Mouse (Mus musculus) liver, embryonic 11.5 days (tissue): ENCODE results near the gene Dgkd. TPM values are rescaled to one million over a fixed set of nuclear protein-coding genes. Genes with fewer than 3 reads are reported as not detected.
A peak's percentile ranks its signal among the peaks of the same experiment; 100 is the strongest.

ENCODE experiments used
- ATAC-seq: fragments of 200-750 bp; cut with Nextera tagmentation; replicated peaks from 2 replicates; pipeline ENCODE4 v1.8.0; 2017; ENCODE audit warnings: moderate number of reproducible peaks, mild to moderate bottlenecking, moderate TSS enrichment, moderate library complexity; ENCODE audit not compliant: low FRiP score
- DNase-seq: peaks from one replicate; pipeline ENCODE4 v3.0.0-alpha.2; 2017; ENCODE audit warnings: low spot score
- H3K27ac ChIP-seq: fragments of 300-500 bp; sonication (generic); 2 replicates; pipeline ENCODE4 v1.5.1; 2014; ENCODE audit warnings: mild to moderate bottlenecking, low read depth, low read length, control low read depth
- H3K27me3 ChIP-seq: fragments of 300-500 bp; sonication (generic); replicated peaks from 2 replicates; pipeline ENCODE4 v1.6.1; 2014; ENCODE audit warnings: low read length, mixed read lengths; ENCODE audit not compliant: control insufficient read depth, insufficient read depth
- H3K36me3 ChIP-seq: fragments of 300-500 bp; sonication (generic); 2 replicates; pipeline ENCODE4 v1.6.1; 2014; ENCODE audit warnings: mild to moderate bottlenecking, low read length, moderate library complexity, mixed read lengths; ENCODE audit not compliant: control insufficient read depth, insufficient read depth
- H3K4me1 ChIP-seq: fragments of 300-500 bp; sonication (generic); replicated peaks from 2 replicates; pipeline ENCODE4 v1.6.1; 2014; ENCODE audit warnings: low read length, mixed read lengths; ENCODE audit not compliant: control insufficient read depth, insufficient read depth
- H3K4me2 ChIP-seq: fragments of 300-500 bp; sonication (generic); 2 replicates; pipeline ENCODE4 v1.6.1; 2014; ENCODE audit warnings: mild to moderate bottlenecking, control low read depth, moderate library complexity
- H3K4me3 ChIP-seq: fragments of 300-500 bp; sonication (generic); 2 replicates; pipeline ENCODE4 v1.5.1; 2014; ENCODE audit warnings: low read depth, low read length, control low read depth
- H3K9ac ChIP-seq: fragments of 300-500 bp; sonication (generic); 2 replicates; pipeline ENCODE4 v1.6.1; 2014; ENCODE audit warnings: low read depth, low read length, control low read depth
- H3K9me3 ChIP-seq: fragments of 300-500 bp; sonication (generic); 2 replicates; pipeline ENCODE4 v1.6.1; 2016; ENCODE audit warnings: low read length, inconsistent platforms, mixed read lengths; ENCODE audit not compliant: control insufficient read depth
- WGBS: fragments of 180-500 bp; shearing (Covaris S2); extraction: QIAGEN DNeasy Blood & Tissue Kit; methylation state at CpG from one replicate; pipeline ENCODE4 v1.1.7; 2014; 5-methylcytosine and 5-hydroxymethylcytosine counted together
- polyA plus RNA-seq: library from polyadenylated mRNA; unstranded; fragments of >200 nt; fragmentation: Nextera tagmentation; extraction: Ambion mirVana; gene quantifications from 2 replicates; pipeline ENCODE4 v1.2.1, GENCODE M21; 2014

Gene Dgkd
- polyA plus RNA-seq, 1 experiment from 2014 or later = 33.5 TPM

GRCm38 (mm10) chr1:87853601-87854361, 694 bp downstream of the Dgkd start:
- peak overlapping the region; percentile 98 for H3K4me3 ChIP-seq
- H3K27ac ChIP-seq = peak overlapping the region; percentile 64
- H3K27me3 ChIP-seq = no peaks in the 10 kb centered on the region
- no peaks in the 10 kb centered on the region for H3K9me3 ChIP-seq
- H3K4me2 ChIP-seq = peak overlapping the region; percentile 98
- H3K36me3 ChIP-seq = no peaks in the 10 kb centered on the region
- under 1% methylated on average over 45 of the region's 48 CpGs for WGBS
- H3K4me1 ChIP-seq = peaks cover 20% of the 10 kb centered on the region
- peak; percentile 64 for DNase-seq
- H3K9ac ChIP-seq = peak overlapping the region; percentile 94
- peak; percentile 32; the same call in 1 of the 2 replicates for ATAC-seq

GRCm38 (mm10) chr1:87854411-87854810, 1.3 kb downstream of the Dgkd start:
- no peaks in the 10 kb centered on the region for H3K9me3 ChIP-seq
- H3K9ac ChIP-seq = peak overlapping the region; percentile 94
- no peaks in the 10 kb centered on the region for H3K27me3 ChIP-seq
- ATAC-seq = no peak
- H3K4me2 ChIP-seq = peak overlapping the region; percentile 98
- H3K4me1 ChIP-seq = peaks cover 19% of the 10 kb centered on the region
- DNase-seq = no peak
- H3K4me3 ChIP-seq = peak overlapping the region; percentile 98
- H3K27ac ChIP-seq = no peak overlapping the region
- 21% methylated on average over 6 of the region's 6 CpGs for WGBS
- no peaks in the 10 kb centered on the region for H3K36me3 ChIP-seq

GRCm38 (mm10) chr1:87854851-87855251, 1.8 kb downstream of the Dgkd start:
- Histone ChIP-seq H3K4me3 (peak overlapping the region; percentile 98), H3K9me3 (no peaks in the 10 kb centered on the region), H3K4me2 (peak overlapping the region; percentile 98), H3K27me3 (no peaks in the 10 kb centered on the region), H3K4me1 (peaks cover 19% of the 10 kb centered on the region), H3K36me3 (no peaks in the 10 kb centered on the region), H3K9ac (peak overlapping the region; percentile 94; the same call in 1 of the 2 replicates), H3K27ac (0 out of 2 replicates have a peak overlapping the region, but pooled peaks have one; percentile 28)
- ATAC-seq (no peak), DNase-seq (no peak)
- WGBS = 17% methylated on average over 2 of the region's 2 CpGs

- WGBS = 73% methylated on average over 1 of the region's 1 CpGs
- H3K27me3 ChIP-seq = no peaks in the 10 kb centered on the region
- ATAC-seq = no peak
- peak overlapping the region; percentile 98 for H3K4me2 ChIP-seq
- H3K4me1 ChIP-seq = peaks cover 19% of the 10 kb centered on the region
- H3K36me3 ChIP-seq = no peaks in the 10 kb centered on the region
- H3K4me3 ChIP-seq = no peak overlapping the region
- H3K9me3 ChIP-seq = no peaks in the 10 kb centered on the region
- DNase-seq = no peak
- H3K9ac ChIP-seq = no peak overlapping the region
- no peak overlapping the region for H3K27ac ChIP-seq
Measured at GRCm38 (mm10) chr1:87855522-87855921, 2.4 kb downstream of the Dgkd start.

- H3K27ac ChIP-seq = no peak overlapping the region
- H3K4me1 ChIP-seq = peaks cover 19% of the 10 kb centered on the region
- H3K36me3 ChIP-seq = no peaks in the 10 kb centered on the region
- no peak for DNase-seq
- H3K4me3 ChIP-seq = no peak overlapping the region
- no peak overlapping the region for H3K9ac ChIP-seq
- no peak for ATAC-seq
- H3K9me3 ChIP-seq = no peaks in the 10 kb centered on the region
- no peaks in the 10 kb centered on the region for H3K27me3 ChIP-seq
- H3K4me2 ChIP-seq = no peak overlapping the region
- 73% methylated on average over 3 of the region's 3 CpGs for WGBS
Measured at GRCm38 (mm10) chr1:87856823-87857222, 3.7 kb downstream of the Dgkd start.

GRCm38 (mm10) chr1:87858031-87858430, 4.9 kb downstream of the Dgkd start:
- Histone ChIP-seq H3K4me3 (no peak overlapping the region), H3K9ac (no peak overlapping the region), H3K27ac (no peak overlapping the region), H3K27me3 (no peaks in the 10 kb centered on the region), H3K9me3 (no peaks in the 10 kb centered on the region), H3K36me3 (no peaks in the 10 kb centered on the region), H3K4me1 (peaks cover 26% of the 10 kb centered on the region), H3K4me2 (no peak overlapping the region)
- ATAC-seq = no peak
- WGBS = 88% methylated on average over 1 of the region's 1 CpGs
- DNase-seq = no peak

- Histone ChIP-seq H3K36me3 (no peaks in the 10 kb centered on the region), H3K4me3 (no peak overlapping the region), H3K4me2 (no peak overlapping the region), H3K4me1 (peaks cover 26% of the 10 kb centered on the region), H3K27me3 (no peaks in the 10 kb centered on the region), H3K9me3 (no peaks in the 10 kb centered on the region), H3K9ac (no peak overlapping the region), H3K27ac (no peak overlapping the region)
- ATAC-seq (no peak), DNase-seq (no peak)
- 70% methylated on average over 2 of the region's 2 CpGs for WGBS
Measured at GRCm38 (mm10) chr1:87858529-87858928, 5.4 kb downstream of the Dgkd start.

GRCm38 (mm10) chr1:87863602-87864001, 10.5 kb downstream of the Dgkd start:
- Histone ChIP-seq H3K9me3 (no peaks in the 10 kb centered on the region), H3K4me2 (no peak overlapping the region), H3K9ac (no peak overlapping the region), H3K4me1 (peaks cover 18% of the 10 kb centered on the region), H3K4me3 (no peak overlapping the region), H3K27me3 (no peaks in the 10 kb centered on the region), H3K36me3 (no peaks in the 10 kb centered on the region), H3K27ac (no peak overlapping the region)
- WGBS = 68% methylated on average over 3 of the region's 3 CpGs
- DNase-seq (no peak), ATAC-seq (no peak)

GRCm38 (mm10) chr1:87864889-87865288, 11.8 kb downstream of the Dgkd start:
- peaks cover 18% of the 10 kb centered on the region for H3K4me1 ChIP-seq
- no peak for ATAC-seq

More at GRCm38 (mm10) chr1:87864889-87865288, 11.8 kb downstream of the Dgkd start:
- H3K9me3 ChIP-seq = no peaks in the 10 kb centered on the region
- no peaks in the 10 kb centered on the region for H3K27me3 ChIP-seq
- H3K9ac ChIP-seq = no peak overlapping the region
- no peaks in the 10 kb centered on the region for H3K36me3 ChIP-seq
- H3K4me3 ChIP-seq = no peak overlapping the region
- H3K27ac ChIP-seq = no peak overlapping the region
- DNase-seq = no peak
- no peak overlapping the region for H3K4me2 ChIP-seq
